Mouse (Mus musculus): ENCODE measurements around the gene Iqsec3. TPM values are rescaled to one million over a fixed set of nuclear protein-coding genes. Genes with fewer than 3 reads are reported as not detected.

The Iqsec3 gene
- polyA plus RNA-seq, 1 experiment: 75.7 TPM

- Histone ChIP-seq H3K4me3 (ENCODE audit: insufficient read depth, low read length) (no peak overlapping the region), H3K4me1 (ENCODE audit: control insufficient read depth, insufficient read depth, low read length) (peaks cover 5% of the 10 kb centered on the region), H3K27ac (ENCODE audit: insufficient read depth, low read length) (no peak overlapping the region)
- TF ChIP-seq POLR2A (IDR thresholded peaks at IDR 0.05; ENCODE audit: extremely low read depth, insufficient read depth, low read length): no peak
- no peak for TF ChIP-seq CTCF (IDR thresholded peaks at IDR 0.05; ENCODE audit: extremely low read depth, insufficient read depth, low read length)
Measured at GRCm38 (mm10) chr6:121407571-121408011, 65.9 kb downstream of the Iqsec3 start.

GRCm38 (mm10) chr6:121405311-121405710 lies 68.2 kb downstream of the Iqsec3 start:
- H3K27ac ChIP-seq (ENCODE audit: insufficient read depth, low read length): no peak overlapping the region
- TF ChIP-seq CTCF (IDR thresholded peaks at IDR 0.05; ENCODE audit: extremely low read depth, insufficient read depth, low read length) (no peak), POLR2A (IDR thresholded peaks at IDR 0.05; ENCODE audit: extremely low read depth, insufficient read depth, low read length) (no peak)
- no peak overlapping the region for H3K4me3 ChIP-seq (ENCODE audit: insufficient read depth, low read length)
- H3K4me1 ChIP-seq (ENCODE audit: control insufficient read depth, insufficient read depth, low read length): peaks cover 7% of the 10 kb centered on the region

GRCm38 (mm10) chr6:121402661-121403244 lies 70.7 kb downstream of the Iqsec3 start:
- Histone ChIP-seq H3K27ac (ENCODE audit: insufficient read depth, low read length) (no peak overlapping the region), H3K4me3 (ENCODE audit: insufficient read depth, low read length) (no peak overlapping the region), H3K4me1 (ENCODE audit: control insufficient read depth, insufficient read depth, low read length) (peaks cover 7% of the 10 kb centered on the region)
- TF ChIP-seq POLR2A (IDR thresholded peaks at IDR 0.05; ENCODE audit: extremely low read depth, insufficient read depth, low read length) (no peak), CTCF (IDR thresholded peaks at IDR 0.05; ENCODE audit: extremely low read depth, insufficient read depth, low read length) (no peak)

GRCm38 (mm10) chr6:121401826-121402660 lies 71.4 kb downstream of the Iqsec3 start:
- H3K4me3 ChIP-seq (ENCODE audit: insufficient read depth, low read length): no peak overlapping the region
- H3K27ac ChIP-seq (ENCODE audit: insufficient read depth, low read length): no peak overlapping the region
- H3K4me1 ChIP-seq (ENCODE audit: control insufficient read depth, insufficient read depth, low read length): peaks cover 7% of the 10 kb centered on the region
- no peak for TF ChIP-seq POLR2A (IDR thresholded peaks at IDR 0.05; ENCODE audit: extremely low read depth, insufficient read depth, low read length)
- no peak for TF ChIP-seq CTCF (IDR thresholded peaks at IDR 0.05; ENCODE audit: extremely low read depth, insufficient read depth, low read length)

GRCm38 (mm10) chr6:121401140-121401539 lies 72.3 kb downstream of the Iqsec3 start:
- TF ChIP-seq CTCF (IDR thresholded peaks at IDR 0.05; ENCODE audit: extremely low read depth, insufficient read depth, low read length) (no peak), POLR2A (IDR thresholded peaks at IDR 0.05; ENCODE audit: extremely low read depth, insufficient read depth, low read length) (no peak)
- Histone ChIP-seq H3K4me1 (ENCODE audit: control insufficient read depth, insufficient read depth, low read length) (peaks cover 7% of the 10 kb centered on the region), H3K27ac (ENCODE audit: insufficient read depth, low read length) (no peak overlapping the region), H3K4me3 (ENCODE audit: insufficient read depth, low read length) (no peak overlapping the region)

- Histone ChIP-seq H3K27ac (ENCODE audit: insufficient read depth, low read length) (no peak overlapping the region), H3K4me3 (ENCODE audit: insufficient read depth, low read length) (no peak overlapping the region), H3K4me1 (ENCODE audit: control insufficient read depth, insufficient read depth, low read length) (0 out of 2 replicates have a peak, but pooled peaks cover 1% of the 10 kb centered on the region)
- TF ChIP-seq CTCF (IDR thresholded peaks at IDR 0.05; ENCODE audit: extremely low read depth, insufficient read depth, low read length) (no peak), POLR2A (IDR thresholded peaks at IDR 0.05; ENCODE audit: extremely low read depth, insufficient read depth, low read length) (no peak)
Measured at GRCm38 (mm10) chr6:121392610-121393252, 80.7 kb downstream of the Iqsec3 start.

- TF ChIP-seq POLR2A (IDR thresholded peaks at IDR 0.05; ENCODE audit: extremely low read depth, insufficient read depth, low read length): no peak
- no peak for TF ChIP-seq CTCF (IDR thresholded peaks at IDR 0.05; ENCODE audit: extremely low read depth, insufficient read depth, low read length)
- Histone ChIP-seq H3K27ac (ENCODE audit: insufficient read depth, low read length) (no peak overlapping the region), H3K4me3 (ENCODE audit: insufficient read depth, low read length) (no peak overlapping the region), H3K4me1 (ENCODE audit: control insufficient read depth, insufficient read depth, low read length) (no peaks in the 10 kb centered on the region)
Measured at GRCm38 (mm10) chr6:121385397-121385796, 88.1 kb downstream of the Iqsec3 start.

- H3K4me3 ChIP-seq (ENCODE audit: insufficient read depth, low read length): no peak overlapping the region
- TF ChIP-seq POLR2A (IDR thresholded peaks at IDR 0.05; ENCODE audit: extremely low read depth, insufficient read depth, low read length) (no peak), CTCF (IDR thresholded peaks at IDR 0.05; ENCODE audit: extremely low read depth, insufficient read depth, low read length) (no peak)
- H3K4me1 ChIP-seq (ENCODE audit: control insufficient read depth, insufficient read depth, low read length): no peaks in the 10 kb centered on the region
- no peak overlapping the region for H3K27ac ChIP-seq (ENCODE audit: insufficient read depth, low read length)
Measured at GRCm38 (mm10) chr6:121382071-121382470, 91.4 kb downstream of the Iqsec3 start.

GRCm38 (mm10) chr6:121380576-121380975 lies 92.9 kb downstream of the Iqsec3 start:
- TF ChIP-seq POLR2A (IDR thresholded peaks at IDR 0.05; ENCODE audit: extremely low read depth, insufficient read depth, low read length): no peak
- no peak for TF ChIP-seq CTCF (IDR thresholded peaks at IDR 0.05; ENCODE audit: extremely low read depth, insufficient read depth, low read length)
- no peak overlapping the region for H3K4me3 ChIP-seq (ENCODE audit: insufficient read depth, low read length)
- no peaks in the 10 kb centered on the region for H3K4me1 ChIP-seq (ENCODE audit: control insufficient read depth, insufficient read depth, low read length)
- H3K27ac ChIP-seq (ENCODE audit: insufficient read depth, low read length): no peak overlapping the region

Measured in cortical plate, adult 2 months (tissue).